Mouse (Mus musculus): ENCODE results near the gene Fndc3b. TPM values are rescaled to one million over a fixed set of nuclear protein-coding genes. Genes with fewer than 3 reads are reported as not detected.

Fndc3b gene
- polyA plus RNA-seq, 1 experiment from 2014 or later: 11.8 TPM

GRCm38 (mm10) chr3:27728798-27729782, 18.0 kb upstream of the Fndc3b start:
- H3K9ac ChIP-seq (ENCODE audit: low read length): no peak overlapping the region
- H3K27ac ChIP-seq (replicated peaks): no peak overlapping the region
- no peak overlapping the region for H3K4me3 ChIP-seq (ENCODE audit: low read depth, low read length)
- H3K4me1 ChIP-seq (replicated peaks; ENCODE audit: control insufficient read depth, insufficient read depth): no peaks in the 10 kb centered on the region
- WGBS: 53% methylated on average over 8 of the region's 8 CpGs
- no peaks in the 10 kb centered on the region for H3K27me3 ChIP-seq (ENCODE audit: control insufficient read depth, insufficient read depth, low read length)
- TF ChIP-seq EP300 (optimal IDR thresholded peaks at IDR 0.05) (no peak), CTCF (IDR thresholded peaks at IDR 0.05; ENCODE audit: low read depth) (no peak)
- no peaks in the 10 kb centered on the region for H3K9me3 ChIP-seq (ENCODE audit: control insufficient read depth, low read length)
- H3K36me3 ChIP-seq (ENCODE audit: control insufficient read depth, insufficient read depth, low read length): no peaks in the 10 kb centered on the region
- no peak overlapping the region for H3K4me2 ChIP-seq (replicated peaks; ENCODE audit: low read depth)
- DNase-seq (ENCODE audit: low spot score) (peak; percentile 23), ATAC-seq (ENCODE audit: low FRiP score, low TSS enrichment) (peak; percentile 51; the same call in 1 of the 2 replicates)

- DNase-seq (ENCODE audit: low spot score) (no peak), ATAC-seq (ENCODE audit: low FRiP score, low TSS enrichment) (no peak)
- Histone ChIP-seq H3K4me3 (ENCODE audit: low read depth, low read length) (no peak overlapping the region), H3K36me3 (ENCODE audit: control insufficient read depth, insufficient read depth, low read length) (no peaks in the 10 kb centered on the region), H3K9ac (ENCODE audit: low read length) (no peak overlapping the region), H3K27me3 (ENCODE audit: control insufficient read depth, insufficient read depth, low read length) (no peaks in the 10 kb centered on the region), H3K27ac (replicated peaks) (no peak overlapping the region), H3K4me1 (replicated peaks; ENCODE audit: control insufficient read depth, insufficient read depth) (no peaks in the 10 kb centered on the region), H3K4me2 (replicated peaks; ENCODE audit: low read depth) (no peak overlapping the region), H3K9me3 (ENCODE audit: control insufficient read depth, low read length) (no peaks in the 10 kb centered on the region)
- TF ChIP-seq CTCF (IDR thresholded peaks at IDR 0.05; ENCODE audit: low read depth) (no peak), EP300 (optimal IDR thresholded peaks at IDR 0.05) (no peak)
- WGBS: 17% methylated on average over 7 of the region's 7 CpGs
Observed at GRCm38 (mm10) chr3:27728176-27728575, 17.1 kb upstream of the Fndc3b start.

GRCm38 (mm10) chr3:27725752-27726151, 14.6 kb upstream of the Fndc3b start:
- Histone ChIP-seq H3K9me3 (ENCODE audit: control insufficient read depth, low read length) (no peaks in the 10 kb centered on the region), H3K27ac (replicated peaks) (no peak overlapping the region), H3K27me3 (ENCODE audit: control insufficient read depth, insufficient read depth, low read length) (no peaks in the 10 kb centered on the region), H3K9ac (ENCODE audit: low read length) (no peak overlapping the region), H3K36me3 (ENCODE audit: control insufficient read depth, insufficient read depth, low read length) (no peaks in the 10 kb centered on the region), H3K4me2 (replicated peaks; ENCODE audit: low read depth) (no peak overlapping the region), H3K4me1 (replicated peaks; ENCODE audit: control insufficient read depth, insufficient read depth) (no peaks in the 10 kb centered on the region), H3K4me3 (ENCODE audit: low read depth, low read length) (no peak overlapping the region)
- no peak for TF ChIP-seq EP300 (optimal IDR thresholded peaks at IDR 0.05)
- WGBS: 83% methylated on average over 6 of the region's 6 CpGs
- DNase-seq (ENCODE audit: low spot score) (no peak), ATAC-seq (ENCODE audit: low FRiP score, low TSS enrichment) (no peak)

GRCm38 (mm10) chr3:27724208-27724607, 13.1 kb upstream of the Fndc3b start:
- ATAC-seq (ENCODE audit: low FRiP score, low TSS enrichment): no peak
- Histone ChIP-seq H3K27ac (replicated peaks) (no peak overlapping the region), H3K4me1 (replicated peaks; ENCODE audit: control insufficient read depth, insufficient read depth) (no peaks in the 10 kb centered on the region), H3K27me3 (ENCODE audit: control insufficient read depth, insufficient read depth, low read length) (no peaks in the 10 kb centered on the region), H3K9ac (ENCODE audit: low read length) (no peak overlapping the region), H3K4me3 (ENCODE audit: low read depth, low read length) (no peak overlapping the region), H3K4me2 (replicated peaks; ENCODE audit: low read depth) (no peak overlapping the region), H3K36me3 (ENCODE audit: control insufficient read depth, insufficient read depth, low read length) (no peaks in the 10 kb centered on the region), H3K9me3 (ENCODE audit: control insufficient read depth, low read length) (no peaks in the 10 kb centered on the region)
- TF ChIP-seq CTCF (IDR thresholded peaks at IDR 0.05; ENCODE audit: low read depth): no peak
- TF ChIP-seq EP300 (optimal IDR thresholded peaks at IDR 0.05): no peak
- WGBS: 42% methylated on average over 8 of the region's 8 CpGs
- no peak for DNase-seq (ENCODE audit: low spot score)

- Histone ChIP-seq H3K4me3 (ENCODE audit: low read depth, low read length) (no peak overlapping the region), H3K27me3 (ENCODE audit: control insufficient read depth, insufficient read depth, low read length) (no peaks in the 10 kb centered on the region), H3K4me2 (replicated peaks; ENCODE audit: low read depth) (no peak overlapping the region), H3K9ac (ENCODE audit: low read length) (no peak overlapping the region), H3K4me1 (replicated peaks; ENCODE audit: control insufficient read depth, insufficient read depth) (no peaks in the 10 kb centered on the region), H3K9me3 (ENCODE audit: control insufficient read depth, low read length) (no peaks in the 10 kb centered on the region), H3K36me3 (ENCODE audit: control insufficient read depth, insufficient read depth, low read length) (no peaks in the 10 kb centered on the region), H3K27ac (replicated peaks) (no peak overlapping the region)
- TF ChIP-seq CTCF (IDR thresholded peaks at IDR 0.05; ENCODE audit: low read depth) (no peak), EP300 (optimal IDR thresholded peaks at IDR 0.05) (no peak)
- 75% methylated on average over 5 of the region's 5 CpGs for WGBS
- no peak for ATAC-seq (ENCODE audit: low FRiP score, low TSS enrichment)
- no peak for DNase-seq (ENCODE audit: low spot score)
Observed at GRCm38 (mm10) chr3:27718829-27719365, 7.8 kb upstream of the Fndc3b start.

GRCm38 (mm10) chr3:27713971-27714370, 2.9 kb upstream of the Fndc3b start:
- Histone ChIP-seq H3K9me3 (ENCODE audit: control insufficient read depth, low read length) (no peaks in the 10 kb centered on the region), H3K9ac (ENCODE audit: low read length) (no peak overlapping the region), H3K4me2 (replicated peaks; ENCODE audit: low read depth) (no peak overlapping the region), H3K27ac (replicated peaks) (no peak overlapping the region), H3K4me1 (replicated peaks; ENCODE audit: control insufficient read depth, insufficient read depth) (no peaks in the 10 kb centered on the region), H3K36me3 (ENCODE audit: control insufficient read depth, insufficient read depth, low read length) (no peaks in the 10 kb centered on the region), H3K27me3 (ENCODE audit: control insufficient read depth, insufficient read depth, low read length) (no peaks in the 10 kb centered on the region), H3K4me3 (ENCODE audit: low read depth, low read length) (no peak overlapping the region)
- TF ChIP-seq CTCF (IDR thresholded peaks at IDR 0.05; ENCODE audit: low read depth) (no peak), EP300 (optimal IDR thresholded peaks at IDR 0.05) (no peak)
- ATAC-seq (ENCODE audit: low FRiP score, low TSS enrichment): no peak
- WGBS: 70% methylated on average over 4 of the region's 4 CpGs
- DNase-seq (ENCODE audit: low spot score): no peak
